Mouse (Mus musculus) layer of hippocampus, postnatal 10 days (tissue): Measurements from ENCODE around the gene Aqp6. TPM values are rescaled to one million over a fixed set of nuclear protein-coding genes. Genes with fewer than 3 reads are reported as not detected.

Source experiments
- DNase-seq, 2 experiments: peaks; one replicate each; pipeline ENCODE4 v3.0.0; 2021; ENCODE audit warnings: low spot score in 2 of 2
- total RNA-seq, 2 experiments: library from RNA; stranded (reverse); gene quantifications; 2 replicates each; pipeline ENCODE4 v1.2.3; 2021

Gene Aqp6
- total RNA-seq, 2 experiments from 2014 or later: not detected

- no peak for DNase-seq
These were observed 4.4 kb upstream of the Aqp6 start for GRCm38 (mm10) chr15:99596841-99597240.

DNA sequence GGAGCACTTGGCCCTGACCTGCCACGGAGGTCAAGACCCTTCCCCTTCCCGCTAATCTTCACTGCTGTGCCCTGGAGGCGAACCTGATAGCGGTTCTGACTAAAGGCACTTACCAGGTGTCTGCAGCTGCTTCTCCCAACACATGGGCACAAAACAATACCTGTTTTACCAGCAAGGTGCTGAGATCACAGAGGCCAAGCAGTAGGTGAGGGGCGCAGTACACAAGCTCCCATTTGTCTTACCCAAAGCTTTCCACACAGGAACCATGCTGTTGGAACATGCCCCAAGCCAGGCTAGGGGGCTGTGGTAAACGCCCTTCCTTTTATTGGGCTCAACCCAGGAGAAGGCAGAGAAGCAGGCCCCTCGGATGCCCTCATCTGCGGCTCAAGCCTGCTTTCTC is 3.6 kb upstream of the Aqp6 start:
- no peak for DNase-seq

GRCm38 (mm10) chr15:99599245-99600070 is 1.7 kb upstream of the Aqp6 start:
- no peak for DNase-seq

GRCm38 (mm10) chr15:99601823-99602120 is 572 bp downstream of the Aqp6 start:
- DNase-seq: no peak

DNA sequence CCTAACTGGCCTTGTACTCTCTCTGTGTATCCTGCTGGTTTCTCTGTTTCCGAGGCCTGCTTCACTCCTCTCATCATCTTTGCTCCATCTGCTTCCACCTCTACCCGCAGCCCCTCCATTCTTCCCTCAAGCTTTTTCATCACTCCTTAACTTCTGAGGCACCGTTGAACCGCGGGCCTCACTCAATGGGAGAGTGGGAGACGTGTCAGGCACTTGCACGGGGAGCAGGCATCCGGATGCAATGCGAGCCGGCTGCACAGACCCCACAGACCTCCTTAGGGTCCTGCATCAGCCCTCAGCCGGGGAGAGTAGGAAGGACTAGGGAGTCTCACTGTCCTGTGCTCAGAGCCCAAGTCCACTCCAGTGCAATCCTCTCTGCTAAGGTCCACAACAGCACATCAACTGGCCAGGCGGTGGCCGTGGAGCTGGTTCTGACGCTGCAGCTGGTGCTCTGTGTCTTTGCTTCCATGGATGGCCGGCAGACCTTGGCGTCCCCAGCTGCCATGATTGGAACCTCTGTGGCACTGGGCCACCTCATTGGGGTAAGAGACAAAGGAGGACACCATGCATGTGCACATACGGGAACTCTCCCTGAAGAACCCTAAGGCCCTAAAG is 1.1 kb downstream of the Aqp6 start:
- DNase-seq: no peak

- no peak for DNase-seq
These were observed 2.0 kb downstream of the Aqp6 start for GRCm38 (mm10) chr15:99603216-99603615.

DNA sequence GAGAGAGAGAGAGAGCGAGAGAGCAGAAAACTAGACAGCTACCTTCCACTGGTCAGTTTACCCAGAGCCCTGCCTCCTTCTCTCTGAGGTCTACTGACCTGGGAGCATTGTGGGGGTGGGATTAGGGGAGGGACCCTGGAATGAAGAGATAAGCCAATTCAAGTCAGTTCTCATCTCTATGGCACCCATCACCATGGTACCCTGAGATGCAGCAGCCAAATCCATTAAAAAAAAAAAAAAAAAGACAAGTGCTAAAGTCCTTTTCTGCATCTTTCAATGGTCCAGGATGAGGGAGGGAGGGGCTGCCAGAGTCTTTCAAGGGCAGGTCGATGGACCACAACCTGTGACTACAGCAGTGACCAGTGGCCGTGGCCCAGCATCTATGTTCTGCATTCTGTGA is 4.4 kb downstream of the Aqp6 start:
- DNase-seq: no peak

DNA sequence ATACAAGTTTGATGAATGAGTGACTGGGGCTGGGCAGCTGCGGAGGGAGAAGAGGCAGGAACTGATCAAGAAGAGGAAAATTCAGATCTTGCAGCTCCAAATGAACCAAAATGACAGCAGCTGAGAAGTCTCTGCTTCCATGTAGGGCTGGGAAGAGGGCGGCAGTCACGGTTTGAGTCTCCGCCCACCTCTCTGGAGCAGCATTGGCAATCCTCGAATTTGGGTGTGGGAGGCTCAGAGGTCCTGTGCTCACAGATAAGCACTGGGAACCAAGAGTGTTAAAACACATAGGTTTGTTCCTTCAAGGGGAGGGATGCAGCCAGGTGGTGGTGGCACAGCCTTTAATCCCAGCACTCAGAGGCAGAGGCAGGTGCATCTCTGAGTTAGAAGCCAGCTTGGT is 5.3 kb downstream of the Aqp6 start:
- no peak for DNase-seq

DNA sequence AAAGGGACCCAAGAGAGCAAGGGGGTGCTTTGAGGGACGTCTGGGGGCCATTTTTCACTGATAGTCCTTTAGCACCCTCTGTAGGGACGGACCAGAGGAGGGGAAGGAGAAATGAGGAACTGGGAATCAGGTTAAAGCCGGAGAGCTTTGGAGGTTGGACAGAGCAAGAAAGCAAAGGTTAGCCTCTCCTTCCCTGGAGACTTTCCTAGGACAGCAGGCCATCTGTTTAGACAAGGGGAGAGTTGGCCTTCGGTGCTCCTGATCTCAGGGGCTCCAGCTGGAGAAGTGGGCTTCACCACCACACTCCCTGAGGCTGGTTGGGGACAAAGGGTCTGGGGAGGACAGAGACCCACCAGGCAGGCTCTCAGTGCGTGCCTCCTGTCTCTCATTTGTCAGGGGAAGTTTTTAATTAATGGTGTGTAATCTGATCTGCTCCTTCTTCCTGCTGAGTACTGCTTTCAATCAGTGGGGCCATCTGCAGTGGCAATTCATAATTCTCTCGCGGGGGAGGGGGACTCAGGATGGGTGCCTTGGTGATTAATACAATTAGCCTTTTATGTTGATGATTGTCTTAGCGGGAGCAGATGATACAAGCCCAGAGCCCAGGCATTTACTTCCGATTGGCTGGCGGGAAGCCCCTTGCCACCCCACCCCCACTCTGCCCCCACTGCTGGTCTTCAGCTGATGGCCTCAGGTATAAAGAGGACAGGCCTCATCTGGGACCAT is 6.4 kb downstream of the Aqp6 start:
- no peak for DNase-seq

DNA sequence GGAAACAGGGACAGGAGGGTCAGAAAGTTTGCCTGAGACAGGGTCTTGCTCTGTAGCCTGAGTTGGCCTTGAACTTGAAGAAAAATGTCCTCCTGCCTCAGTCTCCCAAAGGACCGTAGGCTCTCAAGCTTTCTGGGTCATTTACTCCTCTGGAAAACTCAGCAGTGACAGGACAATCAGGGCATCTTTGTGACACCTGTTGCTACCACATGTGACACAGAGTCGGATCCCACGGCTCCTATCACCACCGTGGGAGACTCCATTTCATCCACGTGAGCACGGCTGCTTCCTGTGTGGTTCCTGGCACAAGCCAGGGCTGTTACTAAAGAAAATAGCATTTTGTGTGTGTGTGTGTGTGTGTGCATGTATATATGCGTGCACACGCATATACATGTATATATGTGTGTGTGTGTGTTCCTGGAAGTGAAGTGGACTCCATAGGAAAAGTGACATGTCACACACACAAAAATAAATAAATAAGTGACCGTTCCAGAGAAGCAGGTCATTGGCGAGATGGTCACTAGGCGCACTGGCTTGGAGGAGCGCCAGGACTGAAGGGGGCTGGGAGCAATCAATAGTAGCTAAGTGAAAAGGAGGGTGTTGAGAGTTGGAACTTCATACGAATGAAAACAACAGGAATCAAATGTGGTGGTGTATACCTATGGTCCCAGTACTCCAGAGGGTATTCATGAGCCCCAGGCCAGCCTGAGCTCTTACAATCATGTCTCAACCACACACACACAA is 7.4 kb downstream of the Aqp6 start:
- no peak for DNase-seq

DNA sequence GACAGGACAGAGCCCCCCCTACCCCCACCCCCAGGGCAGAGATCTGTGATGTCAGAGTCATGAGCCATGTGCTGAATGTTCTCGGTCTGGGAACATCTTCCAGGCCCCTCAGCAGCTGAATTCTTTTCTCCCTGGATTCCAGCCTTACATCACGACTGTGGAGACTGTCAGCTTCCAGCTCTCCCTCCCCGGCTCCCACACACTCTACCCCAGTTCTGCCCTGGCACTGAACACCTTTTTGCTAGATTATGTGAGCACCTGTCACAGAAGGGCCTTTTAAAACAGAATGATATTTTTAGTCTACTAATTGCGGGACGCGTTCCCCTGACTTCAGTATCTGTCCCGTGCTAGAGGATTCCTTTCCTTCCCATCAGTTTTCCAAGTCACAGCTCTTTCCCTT is 10.4 kb downstream of the Aqp6 start:
- DNase-seq: no peak

- no peak for DNase-seq
These were observed 13.1 kb downstream of the Aqp6 start for GRCm38 (mm10) chr15:99614273-99614672.

- DNase-seq: peak in 1 of 2 experiments; percentile 21
These were observed 13.6 kb downstream of the Aqp6 start for GRCm38 (mm10) chr15:99614753-99615152.

GRCm38 (mm10) chr15:99615246-99615645 is 14.0 kb downstream of the Aqp6 start:
- DNase-seq: no peak

GRCm38 (mm10) chr15:99618595-99618994 is 17.4 kb downstream of the Aqp6 start:
- no peak for DNase-seq

DNA sequence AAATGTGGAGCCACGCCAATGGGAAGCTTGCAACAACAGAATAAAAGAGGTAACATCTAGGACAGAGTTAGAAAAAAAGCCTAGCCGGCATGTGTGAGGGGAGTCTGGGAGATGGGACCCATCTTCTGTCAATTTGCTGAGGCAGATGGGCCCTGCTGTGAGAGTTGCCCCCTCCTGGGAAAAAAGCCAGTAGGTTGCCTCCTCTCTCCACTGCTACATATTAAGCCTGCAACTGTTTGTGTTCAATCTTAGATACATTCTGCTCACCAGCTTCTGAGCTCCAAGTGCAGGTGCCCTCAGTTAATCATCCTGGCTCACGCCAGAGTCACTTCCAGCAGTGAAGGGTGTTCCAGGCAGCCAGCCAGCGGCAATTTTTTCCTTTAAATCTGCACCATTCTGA is 18.6 kb downstream of the Aqp6 start:
- no peak for DNase-seq

- no peak for DNase-seq
These were observed 20.9 kb downstream of the Aqp6 start for GRCm38 (mm10) chr15:99622063-99622462.

DNA sequence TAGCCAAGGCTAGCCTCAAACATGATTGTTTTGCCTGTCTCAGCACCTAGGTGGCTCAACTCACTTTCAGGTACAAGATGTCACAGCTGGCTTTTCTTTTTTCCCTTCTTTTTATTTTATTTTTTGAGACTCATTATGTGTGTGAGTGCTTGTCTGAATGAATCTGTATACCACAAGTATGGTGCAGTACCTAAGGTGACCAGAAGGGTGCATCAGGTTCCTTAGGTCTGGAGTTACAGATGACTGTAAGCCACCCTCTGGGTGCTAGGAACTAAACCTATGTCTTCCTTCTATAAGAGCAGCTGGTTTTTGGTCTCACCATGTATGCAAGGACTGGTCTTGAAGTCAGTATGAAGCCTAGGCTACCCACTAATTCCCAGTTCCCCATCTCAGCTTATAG is 30.4 kb downstream of the Aqp6 start:
- no peak for DNase-seq

- DNase-seq: no peak
These were observed 33.5 kb downstream of the Aqp6 start for GRCm38 (mm10) chr15:99634702-99635101.

DNA sequence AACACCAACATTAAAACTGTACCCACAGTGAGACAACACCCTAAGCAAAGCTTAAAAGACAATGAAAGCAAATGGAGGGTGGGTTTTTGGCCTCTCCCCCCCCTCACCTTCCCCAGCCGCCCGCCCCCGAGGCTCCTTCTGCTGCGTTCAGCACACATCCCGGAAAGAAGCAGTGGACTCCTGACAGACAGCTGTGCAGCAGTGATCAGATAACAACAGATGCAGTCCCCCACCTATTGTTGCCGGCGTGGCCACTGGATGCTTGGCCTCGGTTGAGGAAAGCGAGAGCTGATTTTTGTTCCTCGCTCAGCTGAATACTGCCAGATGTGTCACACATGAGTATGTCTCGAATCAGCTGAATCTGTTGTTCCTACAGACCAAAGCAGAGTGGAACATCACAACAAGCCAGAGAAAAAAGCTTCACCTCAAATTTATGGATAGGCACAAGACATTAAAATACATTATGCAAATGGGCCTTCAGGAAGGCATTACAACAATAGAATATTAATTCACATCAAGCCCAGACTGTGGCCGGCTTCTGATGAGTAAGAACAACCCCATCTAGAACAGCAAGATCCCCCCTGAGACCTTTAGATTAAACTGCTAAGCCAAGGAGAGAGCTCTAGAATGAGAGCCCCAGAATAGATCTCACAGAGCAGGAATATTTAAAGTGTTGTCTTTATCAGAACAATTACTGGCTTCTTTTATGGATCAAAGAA is 36.4 kb downstream of the Aqp6 start:
- no peak for DNase-seq

- no peak for DNase-seq
These were observed 36.9 kb downstream of the Aqp6 start for GRCm38 (mm10) chr15:99638124-99638485.
